Mouse (Mus musculus) layer of hippocampus, adult 2 months (tissue): Measurements from ENCODE around the gene Itga7. TPM values are rescaled to one million over a fixed set of nuclear protein-coding genes. Genes with fewer than 3 reads are reported as not detected.

Experiments
- DNase-seq, 2 experiments: peaks; one replicate each; pipeline ENCODE4 v3.0.0; 2022; ENCODE audit warnings: low spot score in 2 of 2
- H3K27ac ChIP-seq: fragments of 200-600 bp; 2 replicates; pipeline ENCODE4 v1.8.1; 2022
- H3K4me3 ChIP-seq: fragments of 200-600 bp; 2 replicates; pipeline ENCODE4 v1.8.1; 2022; ENCODE audit warnings: mild to moderate bottlenecking
- CTCF ChIP-seq: fragments of 200-600 bp; conservative IDR thresholded peaks from 2 replicates; pipeline ENCODE4 v1.8.1; 2022; ENCODE audit warnings: antibody characterized with exemption, mild to moderate bottlenecking, moderate library complexity
- total RNA-seq, 2 experiments: library from RNA; stranded (reverse); gene quantifications; 2 replicates each; pipeline ENCODE4 v1.2.3; 2021

Itga7 gene
- total RNA-seq, 2 experiments from 2014 or later: 39.5 to 42.9 TPM

DNA sequence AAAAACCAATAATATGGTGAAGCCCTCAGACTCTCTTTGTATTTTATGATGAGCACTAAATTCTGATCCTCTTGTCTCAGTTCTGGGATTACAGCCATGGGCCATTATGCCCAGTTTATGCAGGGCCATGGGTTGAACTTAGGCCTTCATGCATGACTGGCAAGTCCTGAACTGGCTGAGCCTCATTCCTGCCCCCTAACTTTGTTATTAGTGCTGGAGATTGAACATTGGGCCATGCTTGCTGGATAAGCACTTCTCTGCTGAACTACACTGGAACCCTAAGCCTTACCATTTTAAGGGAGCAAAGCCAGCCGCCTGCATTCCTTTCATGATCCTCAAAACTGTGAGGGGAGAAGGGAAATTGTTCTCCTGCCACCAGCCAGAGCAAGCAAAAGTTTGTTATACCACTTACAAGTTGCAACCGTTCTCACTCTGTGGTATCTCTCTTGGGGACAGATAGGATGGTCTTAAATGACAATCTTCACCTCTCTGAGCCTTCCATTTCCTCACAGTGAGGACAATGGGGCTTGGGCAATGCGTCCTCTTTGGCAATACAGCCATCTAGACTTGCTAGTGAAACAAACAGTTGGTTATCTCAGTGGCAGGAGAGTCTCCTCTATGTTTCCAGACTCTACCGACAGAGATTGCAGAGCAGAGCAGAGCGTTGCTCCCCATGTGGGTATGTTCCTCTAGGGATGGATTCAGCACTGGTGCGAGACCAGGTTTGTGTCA, 33.7 kb upstream of the Itga7 start:
- DNase-seq: no peak
- Histone ChIP-seq H3K4me3 (no peak overlapping the region), H3K27ac (no peak overlapping the region)
- TF ChIP-seq CTCF: no peak

- Histone ChIP-seq H3K4me3 (no peak within 1 kb of the TSS), H3K27ac (no peak within 1 kb of the TSS)
- no peak for DNase-seq
- TF ChIP-seq CTCF: no peak
Observed at GRCm38 (mm10) chr10:128900698-128901097, 32.9 kb upstream of the Itga7 start, which contains the start of gene Cd63. Cd63 (plus strand) TSS chr10:128900989.

DNA sequence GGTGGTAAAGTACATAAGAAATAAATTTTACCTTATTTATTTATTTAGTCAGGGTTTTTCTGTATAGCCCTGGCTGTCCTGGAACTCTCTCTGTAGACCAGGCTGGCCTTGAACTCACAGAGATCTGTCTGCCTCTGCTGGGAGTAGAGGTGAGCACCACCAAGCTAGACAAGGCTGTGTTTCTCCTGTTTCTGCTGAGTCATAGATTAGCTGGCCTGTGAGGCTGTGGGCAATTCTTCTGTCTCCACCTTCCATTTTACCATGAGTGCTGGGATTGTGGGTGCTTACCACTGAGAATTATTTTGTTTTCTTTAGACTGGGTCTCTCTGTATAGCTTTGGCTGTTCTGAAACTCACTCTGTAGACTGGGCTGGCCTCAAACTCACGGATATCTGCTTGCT, 32.2 kb upstream of the Itga7 start:
- DNase-seq: no peak
- TF ChIP-seq CTCF: no peak
- H3K27ac ChIP-seq: no peak overlapping the region
- H3K4me3 ChIP-seq: no peak overlapping the region

GRCm38 (mm10) chr10:128902409-128902988, 31.1 kb upstream of the Itga7 start:
- no peak for TF ChIP-seq CTCF
- Histone ChIP-seq H3K27ac (no peak overlapping the region), H3K4me3 (no peak overlapping the region)
- DNase-seq: no peak

GRCm38 (mm10) chr10:128904812-128905211, 28.8 kb upstream of the Itga7 start:
- Histone ChIP-seq H3K4me3 (no peak overlapping the region), H3K27ac (no peak overlapping the region)
- no peak for DNase-seq
- no peak for TF ChIP-seq CTCF

DNA sequence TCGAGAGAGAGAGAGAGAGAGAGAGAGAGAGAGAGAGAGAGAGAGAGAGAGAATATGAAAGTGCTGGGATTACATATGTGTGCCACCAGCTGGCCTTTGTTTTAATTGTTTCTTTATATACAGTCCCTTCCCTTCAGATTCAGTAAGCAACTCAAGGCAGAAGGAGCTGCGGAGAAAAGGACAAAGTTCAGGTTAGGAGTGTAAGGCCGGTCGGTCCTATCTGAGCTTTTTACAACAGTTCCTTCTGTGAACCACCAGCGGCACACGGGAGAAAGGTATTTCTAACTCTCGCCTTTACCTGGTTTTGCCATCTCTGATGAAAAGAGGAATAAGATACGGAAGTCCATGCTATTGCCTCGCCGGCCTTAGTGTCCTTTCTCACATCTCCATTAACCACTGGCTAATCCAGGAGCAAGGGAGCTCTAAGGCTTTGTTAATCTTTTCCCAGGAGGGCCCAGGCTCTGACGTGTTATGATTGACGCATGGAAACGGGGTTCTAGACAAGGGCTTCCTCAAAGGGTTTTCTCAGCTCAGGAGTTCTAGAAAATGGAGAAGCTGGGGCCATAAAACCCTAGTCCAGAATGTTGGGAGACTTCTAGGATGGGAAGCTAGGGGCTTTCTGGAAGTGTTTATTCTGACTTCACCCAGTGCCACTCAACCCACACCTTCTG, 24.7 kb upstream of the Itga7 start:
- TF ChIP-seq CTCF: no peak
- H3K27ac ChIP-seq: peak overlapping the region; percentile 98

DNA sequence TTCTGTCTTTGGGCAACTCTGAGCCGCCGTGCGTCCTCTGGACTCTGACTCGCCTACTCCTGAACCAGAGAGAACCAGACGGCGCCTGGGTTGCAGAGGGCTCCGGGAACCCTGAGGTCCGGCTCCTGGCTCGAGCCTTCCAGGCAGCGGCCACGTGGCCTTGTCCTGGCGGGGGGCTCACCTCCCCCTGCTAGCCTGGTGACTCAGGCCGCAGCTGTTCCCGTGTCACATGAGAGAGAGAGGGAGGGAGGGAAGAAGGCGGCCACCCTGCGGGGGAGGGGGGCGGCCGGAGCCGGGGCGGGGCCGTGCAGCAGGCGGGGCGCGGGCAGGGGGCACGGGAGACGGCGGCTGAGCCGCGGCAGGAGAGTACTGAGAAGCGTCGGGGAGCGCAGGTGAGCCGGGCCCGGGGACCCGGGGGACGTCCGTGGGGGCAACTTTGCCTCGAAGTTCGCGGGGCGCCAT, 24.0 kb upstream of the Itga7 start:
- DNase-seq: peak; percentile 65 to 78
- H3K27ac ChIP-seq: peak overlapping the region; percentile 98
- H3K4me3 ChIP-seq: peak overlapping the region; percentile 74
- TF ChIP-seq CTCF: no peak

More for the DNA sequence above, 24.7 kb upstream of the Itga7 start:
- peak overlapping the region; percentile 74 for H3K4me3 ChIP-seq
- no peak for DNase-seq

DNA sequence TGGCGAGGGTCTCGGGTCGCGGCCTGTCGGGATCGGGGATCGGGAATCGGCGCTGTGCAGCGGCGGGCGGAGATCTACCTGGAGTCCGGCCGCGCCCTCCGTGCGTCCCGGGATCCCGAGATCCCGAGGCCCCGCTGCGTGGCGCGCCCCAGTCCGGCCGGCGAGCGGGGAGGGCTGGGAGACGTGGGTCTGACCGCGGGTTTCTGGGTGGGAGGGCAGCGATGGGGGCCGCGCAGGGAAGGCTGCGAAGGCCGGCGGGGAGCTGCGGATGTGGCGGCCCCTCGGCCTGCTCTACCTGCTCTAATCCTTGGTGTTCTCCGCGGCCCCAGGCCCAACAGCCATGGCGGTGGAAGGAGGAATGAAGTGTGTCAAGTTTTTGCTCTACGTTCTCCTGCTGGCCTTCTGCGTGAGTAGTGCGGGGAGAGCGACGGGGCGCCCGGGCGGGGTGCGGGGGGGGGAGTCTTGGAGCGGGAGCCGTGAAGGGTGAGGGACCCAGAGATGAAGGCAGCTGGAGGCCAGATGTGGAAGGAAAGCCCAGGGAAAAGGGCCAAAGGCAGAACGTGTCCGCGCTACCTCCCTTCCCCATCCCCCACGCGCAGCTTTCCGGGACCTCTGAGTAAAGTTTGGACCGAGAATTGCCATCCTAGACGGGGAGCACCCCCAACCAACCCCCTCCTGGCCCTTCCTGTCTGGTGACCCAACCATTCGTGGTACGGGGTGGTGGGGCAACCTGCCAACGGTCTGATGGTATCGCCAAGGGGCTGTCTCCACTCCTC, 23.4 kb upstream of the Itga7 start:
- Histone ChIP-seq H3K27ac (peak overlapping the region; percentile 98), H3K4me3 (peak overlapping the region; percentile 74)
- DNase-seq: peak in 1 of 2 experiments; percentile 48
- no peak for TF ChIP-seq CTCF

DNA sequence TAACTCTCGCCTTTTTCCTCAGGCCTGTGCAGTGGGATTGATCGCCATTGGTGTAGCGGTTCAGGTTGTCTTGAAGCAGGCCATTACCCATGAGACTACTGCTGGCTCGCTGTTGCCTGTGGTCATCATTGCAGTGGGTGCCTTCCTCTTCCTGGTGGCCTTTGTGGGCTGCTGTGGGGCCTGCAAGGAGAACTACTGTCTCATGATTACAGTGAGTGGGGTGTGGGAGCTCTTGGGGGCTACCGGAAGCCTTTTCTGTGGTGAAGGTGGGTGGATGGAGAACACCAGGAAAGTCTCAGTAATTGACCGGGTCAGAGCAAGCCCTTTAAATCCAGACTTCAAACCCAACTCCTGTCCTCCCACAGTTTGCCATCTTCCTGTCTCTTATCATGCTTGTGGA, 22.2 kb upstream of the Itga7 start:
- Histone ChIP-seq H3K27ac (no peak overlapping the region), H3K4me3 (peak overlapping the region; percentile 74; the same call in 1 of the 2 replicates)
- TF ChIP-seq CTCF: no peak
- DNase-seq: no peak

DNA sequence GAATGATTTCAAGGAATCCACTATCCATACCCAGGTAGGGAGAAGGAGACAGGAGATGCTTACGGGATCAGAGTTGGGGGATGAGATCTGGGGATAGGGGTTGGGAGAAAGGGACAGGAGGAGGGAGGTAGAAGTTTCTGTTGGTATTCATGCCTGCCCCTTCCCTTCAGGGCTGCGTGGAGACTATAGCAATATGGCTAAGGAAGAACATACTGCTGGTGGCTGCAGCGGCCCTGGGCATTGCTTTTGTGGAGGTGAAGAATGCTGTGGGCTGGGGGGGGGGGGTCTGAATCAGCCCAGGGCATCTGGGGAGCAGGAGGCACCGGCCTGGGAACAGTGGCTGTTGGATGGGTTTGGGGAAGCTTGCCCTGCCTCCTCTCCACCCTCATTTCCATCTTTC, 21.4 kb upstream of the Itga7 start:
- Histone ChIP-seq H3K4me3 (no peak overlapping the region), H3K27ac (no peak overlapping the region)
- no peak for DNase-seq
- no peak for TF ChIP-seq CTCF

DNA sequence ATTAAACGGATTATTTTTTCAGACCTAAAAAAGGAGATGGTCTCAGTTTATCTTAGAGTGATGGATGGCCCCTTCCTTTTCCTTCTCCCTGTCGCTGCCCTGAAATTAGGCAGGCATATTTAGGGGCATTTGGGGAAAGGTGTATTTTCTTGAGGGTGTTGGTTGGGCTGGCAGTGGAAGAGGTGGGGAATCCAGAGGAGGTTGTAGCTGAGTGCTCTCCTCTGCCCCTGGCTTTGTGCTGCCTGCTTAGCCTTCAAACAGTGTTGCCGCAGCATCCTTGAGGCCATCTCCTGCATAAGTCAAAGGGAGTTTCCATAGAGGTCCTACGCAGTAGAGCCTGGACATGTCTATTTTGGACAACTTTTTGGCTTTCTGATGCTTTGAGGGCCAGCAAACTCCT, 20.8 kb upstream of the Itga7 start:
- Histone ChIP-seq H3K4me3 (no peak overlapping the region), H3K27ac (no peak overlapping the region)
- DNase-seq: no peak
- TF ChIP-seq CTCF: no peak

- Histone ChIP-seq H3K4me3 (no peak overlapping the region), H3K27ac (no peak overlapping the region)
- peak; percentile 90 to 92 for DNase-seq
- peak; percentile 98 for TF ChIP-seq CTCF
Observed at GRCm38 (mm10) chr10:128913219-128913618, 20.4 kb upstream of the Itga7 start.

GRCm38 (mm10) chr10:128913696-128914095, 19.9 kb upstream of the Itga7 start:
- no peak overlapping the region for H3K4me3 ChIP-seq
- TF ChIP-seq CTCF: no peak

More at GRCm38 (mm10) chr10:128913696-128914095, 19.9 kb upstream of the Itga7 start:
- DNase-seq: no peak
- no peak overlapping the region for H3K27ac ChIP-seq
